Mouse (Mus musculus): ENCODE data around the gene Epb41l5. TPM values are rescaled to one million over a fixed set of nuclear protein-coding genes. Genes with fewer than 3 reads are reported as not detected.

The Epb41l5 gene
- polyA plus RNA-seq, 1 experiment from 2014 or later: 17.2 TPM

- Histone ChIP-seq H3K4me3 (no peak overlapping the region), H3K9ac (no peak overlapping the region), H3K9me3 (replicated peaks) (no peaks in the 10 kb centered on the region), H3K36me3 (peaks cover 6% of the 10 kb centered on the region; the same call in 1 of the 2 replicates), H3K4me1 (no peaks in the 10 kb centered on the region; the same call in 1 of the 2 replicates), H3K27me3 (replicated peaks) (no peaks in the 10 kb centered on the region), H3K27ac (no peak overlapping the region), H3K4me2 (no peak overlapping the region)
- 73% methylated on average over 2 of the region's 2 CpGs for WGBS (ENCODE audit: insufficient replicate concordance)
- ATAC-seq: no peak
Measured at GRCm38 (mm10) chr1:119584974-119585373, 63.8 kb downstream of the Epb41l5 start.

DNA sequence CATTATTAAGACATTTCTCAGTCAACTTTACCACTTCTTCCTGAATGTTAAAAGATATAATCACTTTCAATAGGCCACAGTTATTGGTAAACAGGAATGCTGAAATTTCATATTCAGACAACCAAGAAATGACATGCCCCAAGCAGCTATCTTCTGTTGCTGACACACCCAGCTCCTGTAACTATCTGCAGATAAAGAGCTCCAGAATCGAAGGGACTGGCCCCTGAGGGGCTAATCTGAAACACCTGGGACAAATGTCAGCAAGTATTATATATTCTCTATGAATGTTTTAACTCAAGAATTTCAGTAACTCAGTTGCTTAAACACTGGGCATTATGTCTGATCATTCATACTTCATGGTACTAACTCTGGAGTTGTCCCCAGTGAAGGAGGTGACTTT is 78.7 kb downstream of the Epb41l5 start:
- H3K4me2 ChIP-seq: peak overlapping the region; percentile 40
- WGBS (ENCODE audit: insufficient replicate concordance): 23% methylated on average over 1 of the region's 1 CpGs
- no peak overlapping the region for H3K4me3 ChIP-seq
- H3K9me3 ChIP-seq (replicated peaks): no peaks in the 10 kb centered on the region
- peaks cover 12% of the 10 kb centered on the region; the same call in 1 of the 2 replicates for H3K36me3 ChIP-seq
- peak; percentile 84 for ATAC-seq
- H3K27me3 ChIP-seq (replicated peaks): no peaks in the 10 kb centered on the region
- H3K4me1 ChIP-seq: peaks cover 28% of the 10 kb centered on the region
- H3K9ac ChIP-seq: no peak overlapping the region
- H3K27ac ChIP-seq: 0 out of 2 replicates have a peak overlapping the region, but pooled peaks have one; percentile 0

DNA sequence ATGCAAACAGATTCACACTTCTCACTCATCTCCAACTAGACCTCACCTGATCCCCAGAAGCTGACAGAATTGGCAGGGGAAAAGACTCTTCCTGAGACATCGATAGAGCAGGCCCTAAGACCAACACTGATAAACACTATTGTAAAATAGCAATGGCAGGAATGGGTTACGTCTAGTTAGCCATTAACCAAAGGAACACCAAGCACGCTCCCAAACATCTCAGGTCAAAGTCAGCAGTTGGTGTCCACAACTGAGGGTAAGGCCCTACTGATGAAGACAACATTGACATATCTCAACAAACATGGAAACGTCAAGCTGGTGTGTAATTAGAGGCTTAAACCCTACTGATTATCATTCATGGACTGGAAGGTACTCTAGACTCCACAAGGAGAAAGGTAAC is 83.3 kb downstream of the Epb41l5 start:
- peaks cover 19% of the 10 kb centered on the region; the same call in 1 of the 2 replicates for H3K36me3 ChIP-seq
- WGBS (ENCODE audit: insufficient replicate concordance): 81% methylated on average over 4 of the region's 4 CpGs
- 0 out of 2 replicates have a peak overlapping the region, but pooled peaks have one; percentile 16 for H3K27ac ChIP-seq
- ATAC-seq: no peak
- H3K9me3 ChIP-seq (replicated peaks): no peaks in the 10 kb centered on the region
- H3K4me3 ChIP-seq: no peak overlapping the region
- H3K4me2 ChIP-seq: no peak overlapping the region
- no peak overlapping the region for H3K9ac ChIP-seq
- no peaks in the 10 kb centered on the region for H3K27me3 ChIP-seq (replicated peaks)
- H3K4me1 ChIP-seq: peaks cover 16% of the 10 kb centered on the region

- Histone ChIP-seq H3K4me3 (no peak overlapping the region), H3K9me3 (replicated peaks) (no peaks in the 10 kb centered on the region), H3K4me2 (no peak overlapping the region), H3K36me3 (peaks cover 22% of the 10 kb centered on the region; the same call in 1 of the 2 replicates), H3K27me3 (replicated peaks) (no peaks in the 10 kb centered on the region), H3K27ac (no peak overlapping the region), H3K4me1 (no peaks in the 10 kb centered on the region), H3K9ac (no peak overlapping the region)
- 82% methylated on average over 4 of the region's 4 CpGs for WGBS (ENCODE audit: insufficient replicate concordance)
- ATAC-seq: no peak
Measured at GRCm38 (mm10) chr1:119557641-119558395, 91.0 kb downstream of the Epb41l5 start.

- Histone ChIP-seq H3K9me3 (replicated peaks) (no peaks in the 10 kb centered on the region), H3K27me3 (replicated peaks) (no peaks in the 10 kb centered on the region), H3K4me1 (no peaks in the 10 kb centered on the region), H3K9ac (no peak overlapping the region), H3K27ac (no peak overlapping the region), H3K4me3 (no peak overlapping the region), H3K4me2 (no peak overlapping the region), H3K36me3 (peaks cover 18% of the 10 kb centered on the region; the same call in 1 of the 2 replicates)
- ATAC-seq: no peak
- 59% methylated on average over 5 of the region's 5 CpGs for WGBS (ENCODE audit: insufficient replicate concordance)
Measured at GRCm38 (mm10) chr1:119555651-119556050, 93.1 kb downstream of the Epb41l5 start.

GRCm38 (mm10) chr1:119551651-119552050 is 97.1 kb downstream of the Epb41l5 start:
- no peak overlapping the region for H3K27ac ChIP-seq
- H3K4me2 ChIP-seq: no peak overlapping the region
- no peaks in the 10 kb centered on the region for H3K4me1 ChIP-seq
- 85% methylated on average over 1 of the region's 1 CpGs for WGBS (ENCODE audit: insufficient replicate concordance)
- no peak for ATAC-seq
- peaks cover 24% of the 10 kb centered on the region for H3K36me3 ChIP-seq
- H3K9ac ChIP-seq: no peak overlapping the region
- H3K9me3 ChIP-seq (replicated peaks): no peaks in the 10 kb centered on the region
- no peak overlapping the region for H3K4me3 ChIP-seq
- H3K27me3 ChIP-seq (replicated peaks): no peaks in the 10 kb centered on the region

DNA sequence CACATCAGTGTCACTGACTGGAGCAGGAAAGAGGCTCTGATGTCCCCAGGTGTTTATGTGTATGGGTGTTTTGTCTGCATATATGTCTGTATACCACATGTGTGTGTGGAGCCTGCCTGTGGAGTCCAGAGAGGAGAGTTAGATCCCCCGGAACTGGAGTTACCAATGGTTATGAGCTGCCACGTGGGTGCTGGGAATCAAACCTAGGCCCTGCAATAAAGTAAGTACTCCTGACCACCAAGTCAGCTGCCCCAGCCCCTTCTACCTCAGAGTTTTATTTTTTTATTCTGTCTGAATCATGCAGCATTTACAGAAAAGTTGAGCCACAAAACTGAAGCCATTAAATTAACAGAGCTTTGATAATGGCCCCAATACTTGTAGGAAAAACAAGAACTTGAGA is 98.7 kb downstream of the Epb41l5 start:
- Histone ChIP-seq H3K4me2 (no peak overlapping the region), H3K27ac (no peak overlapping the region), H3K36me3 (peaks cover 25% of the 10 kb centered on the region), H3K4me1 (peaks cover 10% of the 10 kb centered on the region), H3K27me3 (replicated peaks) (no peaks in the 10 kb centered on the region), H3K4me3 (no peak overlapping the region), H3K9ac (no peak overlapping the region), H3K9me3 (replicated peaks) (no peaks in the 10 kb centered on the region)
- no peak for ATAC-seq
- WGBS (ENCODE audit: insufficient replicate concordance): 79% methylated on average over 2 of the region's 2 CpGs

DNA sequence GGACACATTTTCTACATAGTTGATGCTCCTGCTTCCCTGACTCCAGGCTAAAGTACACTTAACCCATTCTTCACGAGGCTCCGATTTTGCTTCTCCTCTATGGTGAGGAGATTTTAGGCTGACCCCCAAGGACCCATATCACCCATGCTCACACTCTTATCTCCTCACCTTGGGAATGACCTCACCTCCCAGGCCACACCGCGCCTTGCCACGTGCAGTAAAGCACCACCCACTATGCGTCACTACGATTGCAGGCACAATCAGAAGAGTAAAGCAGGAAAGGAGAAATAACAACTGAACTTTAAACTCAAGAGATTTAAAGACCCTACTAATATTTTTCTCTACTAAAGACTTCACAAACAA is 99.5 kb downstream of the Epb41l5 start:
- Histone ChIP-seq H3K27me3 (replicated peaks) (no peaks in the 10 kb centered on the region), H3K4me3 (no peak overlapping the region), H3K4me2 (no peak overlapping the region), H3K9me3 (replicated peaks) (no peaks in the 10 kb centered on the region), H3K27ac (no peak overlapping the region), H3K4me1 (peaks cover 18% of the 10 kb centered on the region), H3K9ac (no peak overlapping the region), H3K36me3 (peaks cover 20% of the 10 kb centered on the region)
- WGBS (ENCODE audit: insufficient replicate concordance): 73% methylated on average over 7 of the region's 7 CpGs
- ATAC-seq: no peak

DNA sequence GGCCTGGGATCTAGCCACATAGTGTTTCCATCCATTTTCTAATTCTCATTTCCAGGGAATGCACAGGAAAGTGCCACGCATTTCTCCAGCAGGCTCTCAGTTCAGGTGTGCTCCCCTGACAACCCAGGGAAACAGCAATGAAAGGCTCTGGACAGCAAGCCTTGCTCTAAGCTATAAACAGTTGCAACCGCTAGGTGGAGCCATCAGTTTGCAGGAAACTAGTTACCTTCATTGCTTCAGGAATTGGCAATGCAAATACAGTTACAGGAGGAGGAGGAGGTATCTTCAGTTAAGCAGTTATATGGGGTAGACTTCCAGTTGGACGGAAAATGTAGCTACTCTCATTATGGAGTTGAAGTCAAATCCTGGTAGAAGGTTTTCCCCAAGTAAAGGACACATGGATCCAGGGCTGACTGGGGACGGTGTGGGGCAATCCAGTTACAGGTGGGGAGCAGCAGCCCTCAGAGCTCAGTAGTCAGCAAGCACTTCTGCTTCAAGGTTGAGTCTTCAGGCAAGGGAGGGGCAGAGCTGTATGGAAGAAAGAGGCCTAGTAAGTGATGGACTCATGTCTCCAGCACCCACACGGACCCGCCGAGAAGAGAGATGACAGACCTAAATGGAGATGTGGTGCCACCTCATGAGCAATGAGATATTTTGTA is 100.0 kb downstream of the Epb41l5 start:
- peaks cover 19% of the 10 kb centered on the region for H3K4me1 ChIP-seq
- no peaks in the 10 kb centered on the region for H3K9me3 ChIP-seq (replicated peaks)
- H3K36me3 ChIP-seq: peaks cover 19% of the 10 kb centered on the region
- H3K27me3 ChIP-seq (replicated peaks): no peaks in the 10 kb centered on the region
- no peak overlapping the region for H3K4me3 ChIP-seq
- H3K27ac ChIP-seq: no peak overlapping the region
- H3K4me2 ChIP-seq: no peak overlapping the region
- H3K9ac ChIP-seq: no peak overlapping the region
- ATAC-seq: 0 out of 2 replicates have a peak, but pooled peaks have one; percentile 28
- 63% methylated on average over 7 of the region's 7 CpGs for WGBS (ENCODE audit: insufficient replicate concordance)

DNA sequence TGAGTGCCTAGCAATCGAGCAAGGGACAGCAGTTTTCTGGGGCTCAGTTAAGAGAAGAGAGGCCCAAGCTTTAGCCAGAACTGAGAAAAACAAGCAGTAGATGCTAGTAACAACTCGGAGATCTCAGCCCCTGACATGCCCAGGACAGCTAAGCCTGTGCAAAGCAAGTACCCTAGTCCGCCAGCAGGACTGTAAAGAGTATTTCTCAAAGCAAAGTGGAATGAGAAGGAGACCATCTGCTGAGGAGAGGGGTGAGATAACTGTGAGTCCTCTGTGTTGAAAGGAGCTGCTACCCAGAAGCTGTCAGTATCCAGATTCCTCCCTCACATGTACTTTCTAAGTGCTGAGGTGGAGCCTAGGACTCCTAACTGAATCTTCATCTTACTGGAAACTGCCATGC is 102.3 kb downstream of the Epb41l5 start:
- ATAC-seq: no peak
- Histone ChIP-seq H3K4me1 (peaks cover 19% of the 10 kb centered on the region), H3K4me2 (no peak overlapping the region), H3K27ac (no peak overlapping the region), H3K9ac (no peak overlapping the region), H3K9me3 (replicated peaks) (no peaks in the 10 kb centered on the region), H3K36me3 (peaks cover 15% of the 10 kb centered on the region), H3K4me3 (no peak overlapping the region), H3K27me3 (replicated peaks) (no peaks in the 10 kb centered on the region)
- WGBS (ENCODE audit: insufficient replicate concordance): 67% methylated on average over 3 of the region's 3 CpGs

- no peak overlapping the region for H3K9ac ChIP-seq
- H3K36me3 ChIP-seq: peaks cover 12% of the 10 kb centered on the region
- no peak overlapping the region for H3K27ac ChIP-seq
- no peak overlapping the region for H3K4me2 ChIP-seq
- ATAC-seq: no peak
- H3K4me3 ChIP-seq: no peak overlapping the region
- no peaks in the 10 kb centered on the region for H3K9me3 ChIP-seq (replicated peaks)
- WGBS (ENCODE audit: insufficient replicate concordance): 75% methylated on average over 4 of the region's 4 CpGs
- H3K4me1 ChIP-seq: peaks cover 19% of the 10 kb centered on the region
- no peaks in the 10 kb centered on the region for H3K27me3 ChIP-seq (replicated peaks)
Measured at GRCm38 (mm10) chr1:119545671-119546070, 103.1 kb downstream of the Epb41l5 start.

DNA sequence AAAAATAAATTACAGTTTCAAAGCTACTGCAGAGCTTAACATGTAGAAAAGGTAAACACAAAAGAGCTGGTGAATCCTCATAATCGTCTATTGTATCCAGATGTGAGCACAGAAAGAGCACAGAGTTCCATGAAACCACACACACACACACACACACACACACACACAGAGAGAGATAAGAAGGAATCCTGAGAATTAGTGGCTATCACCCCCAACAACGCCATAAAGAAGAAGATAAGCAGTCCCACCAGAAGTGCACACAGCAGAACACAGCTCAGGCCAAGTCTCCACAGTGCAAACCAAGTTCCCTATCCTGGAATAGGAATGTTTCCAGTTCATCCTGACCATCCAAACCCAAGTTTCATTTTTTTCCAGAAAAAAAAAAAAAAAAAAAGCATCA is 103.6 kb downstream of the Epb41l5 start:
- 23% methylated on average over 2 of the region's 2 CpGs for WGBS (ENCODE audit: insufficient replicate concordance)
- H3K27me3 ChIP-seq (replicated peaks): no peaks in the 10 kb centered on the region
- H3K36me3 ChIP-seq: peaks cover 12% of the 10 kb centered on the region
- H3K4me3 ChIP-seq: no peak overlapping the region
- H3K27ac ChIP-seq: no peak overlapping the region
- no peaks in the 10 kb centered on the region for H3K9me3 ChIP-seq (replicated peaks)
- H3K9ac ChIP-seq: no peak overlapping the region
- ATAC-seq: peak; percentile 83
- peaks cover 19% of the 10 kb centered on the region for H3K4me1 ChIP-seq
- peak overlapping the region; percentile 10; the same call in 1 of the 2 replicates for H3K4me2 ChIP-seq
